Comparison of ENCODE assay signal across 8 mouse cellular contexts in the genomic region with DNA sequence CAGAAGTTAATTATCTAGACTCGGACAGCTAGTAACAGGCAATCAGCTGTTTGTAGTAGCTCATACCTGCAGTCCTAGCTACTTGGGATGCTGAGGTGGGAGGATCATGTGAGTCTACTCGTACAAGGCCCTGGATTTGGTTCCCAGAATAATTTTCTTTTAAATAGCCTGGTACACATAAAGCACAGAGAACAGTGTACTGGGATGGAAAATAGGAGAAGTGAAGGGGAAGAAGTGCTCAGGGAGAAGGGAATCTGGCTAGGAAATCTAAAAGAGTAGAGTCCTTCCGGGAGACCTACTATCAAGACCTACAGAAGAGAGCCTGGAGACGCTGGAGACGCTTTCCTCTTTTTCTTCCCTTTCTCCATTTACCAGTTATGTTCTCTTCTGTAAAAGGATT. TPM values are rescaled to one million over a fixed set of nuclear protein-coding genes. Genes with fewer than 3 reads are reported as not detected.
DNase-seq lines count a peak whose midpoint lies in the region; ATAC-seq and TF ChIP-seq lines count a peak whose summit lies in the region.

No protein-coding gene starts in this region.

- H3K4me2 ChIP-seq in kidney, embryonic 16.5 days (replicated peaks; ENCODE audit: low read depth, low read length), result peak overlapping the region; percentile 69
- H3K4me2 ChIP-seq in embryonic facial prominence, embryonic 14.5 days (ENCODE audit: low read depth, low read length), result peak overlapping the region; percentile 72
- peak overlapping the region; percentile 79 for H3K4me2 ChIP-seq in intestine, embryonic 15.5 days (replicated peaks)
- peak overlapping the region; percentile 82 for H3K4me2 ChIP-seq in midbrain, postnatal 0 days (ENCODE audit: low read depth, low read length, poor library complexity, severe bottlenecking)

- H3K4me1 ChIP-seq in kidney, embryonic 16.5 days (ENCODE audit: insufficient read depth, low read length), result peaks cover 15% of the 10 kb centered on the region; the same call in 1 of the 2 replicates
- peaks cover 9% of the 10 kb centered on the region for H3K4me1 ChIP-seq in embryonic facial prominence, embryonic 14.5 days (ENCODE audit: control insufficient read depth, insufficient read depth, low read length)
- H3K4me1 ChIP-seq in intestine, embryonic 15.5 days (replicated peaks), result peaks cover 13% of the 10 kb centered on the region
- peaks cover 7% of the 10 kb centered on the region; the same call in 1 of the 2 replicates for H3K4me1 ChIP-seq in midbrain, postnatal 0 days (ENCODE audit: insufficient read depth, low read length)

- TF ChIP-seq CTCF in midbrain, postnatal 0 days (IDR thresholded peaks at IDR 0.05), result no peak

- no peak for DNase-seq in kidney, postnatal 25 days
- DNase-seq in embryonic facial prominence, embryonic 14.5 days (ENCODE audit: low spot score), result no peak
- DNase-seq in midbrain, postnatal 0 days (ENCODE audit: low spot score), result no peak
- no peak for DNase-seq in spleen, postnatal 4 days (ENCODE audit: low spot score in 2 of 2)
- DNase-seq in testis, postnatal 10 days (ENCODE audit: low spot score), result no peak
- DNase-seq in cerebellum, adult 8-10 months, result no peak

- H3K9ac ChIP-seq in kidney, embryonic 16.5 days (replicated peaks; ENCODE audit: low read length), result peak overlapping the region; percentile 45; the same call in 1 of the 2 replicates
- peak overlapping the region; percentile 47; the same call in 1 of the 2 replicates for H3K9ac ChIP-seq in embryonic facial prominence, embryonic 14.5 days (ENCODE audit: low read depth, low read length)
- H3K9ac ChIP-seq in intestine, embryonic 15.5 days, result no peak overlapping the region
- peak overlapping the region; percentile 44; the same call in 1 of the 2 replicates for H3K9ac ChIP-seq in midbrain, postnatal 0 days (replicated peaks; ENCODE audit: low read length, poor library complexity, severe bottlenecking)

- H3K36me3 ChIP-seq in kidney, embryonic 16.5 days (ENCODE audit: insufficient read depth, low read length), result no peaks in the 10 kb centered on the region
- no peaks in the 10 kb centered on the region for H3K36me3 ChIP-seq in embryonic facial prominence, embryonic 14.5 days (ENCODE audit: control insufficient read depth, insufficient read depth, low read length)
- no peaks in the 10 kb centered on the region for H3K36me3 ChIP-seq in intestine, embryonic 15.5 days
- H3K36me3 ChIP-seq in midbrain, postnatal 0 days (ENCODE audit: insufficient read depth, low read length), result no peaks in the 10 kb centered on the region

- 0 out of 2 replicates have a peak, but pooled peaks cover 2% of the 10 kb centered on the region for H3K27me3 ChIP-seq in kidney, embryonic 16.5 days (ENCODE audit: insufficient read depth, low read length)
- peaks cover 7% of the 10 kb centered on the region; the same call in 1 of the 2 replicates for H3K27me3 ChIP-seq in embryonic facial prominence, embryonic 14.5 days (replicated peaks; ENCODE audit: control insufficient read depth, insufficient read depth, low read length)
- no peaks in the 10 kb centered on the region for H3K27me3 ChIP-seq in intestine, embryonic 15.5 days (replicated peaks)
- H3K27me3 ChIP-seq in midbrain, postnatal 0 days (ENCODE audit: insufficient read depth, low read length), result no peaks in the 10 kb centered on the region

- H3K9me3 ChIP-seq in kidney, embryonic 16.5 days (ENCODE audit: low read length), result no peaks in the 10 kb centered on the region
- H3K9me3 ChIP-seq in embryonic facial prominence, embryonic 14.5 days (ENCODE audit: control insufficient read depth, low read length), result no peaks in the 10 kb centered on the region
- no peaks in the 10 kb centered on the region for H3K9me3 ChIP-seq in intestine, embryonic 15.5 days
- no peaks in the 10 kb centered on the region for H3K9me3 ChIP-seq in midbrain, postnatal 0 days (ENCODE audit: low read length)

- H3K4me3 ChIP-seq in kidney, embryonic 16.5 days (ENCODE audit: low read length), result peak overlapping the region; percentile 39
- peak overlapping the region; percentile 29 for H3K4me3 ChIP-seq in embryonic facial prominence, embryonic 14.5 days (ENCODE audit: low read depth, low read length)
- H3K4me3 ChIP-seq in intestine, embryonic 15.5 days (replicated peaks), result no peak overlapping the region
- H3K4me3 ChIP-seq in midbrain, postnatal 0 days (ENCODE audit: low read depth, low read length), result peak overlapping the region; percentile 42

- H3K27ac ChIP-seq in kidney, embryonic 16.5 days (ENCODE audit: low read length), result no peak overlapping the region; the same call in 1 of the 2 replicates
- H3K27ac ChIP-seq in embryonic facial prominence, embryonic 14.5 days (replicated peaks; ENCODE audit: low read depth, low read length), result peak overlapping the region; percentile 58
- H3K27ac ChIP-seq in intestine, embryonic 15.5 days, result 0 out of 2 replicates have a peak overlapping the region, but pooled peaks have one; percentile 1
- peak overlapping the region; percentile 88 for H3K27ac ChIP-seq in midbrain, postnatal 0 days (ENCODE audit: low read depth, low read length)

- ATAC-seq in kidney, embryonic 16.5 days (ENCODE audit: low FRiP score, low TSS enrichment), result no peak
- no peak for ATAC-seq in embryonic facial prominence, embryonic 14.5 days (ENCODE audit: low read depth)
- no peak for ATAC-seq in intestine, embryonic 15.5 days
- ATAC-seq in midbrain, postnatal 0 days (ENCODE audit: low FRiP score), result no peak

- WGBS in kidney, embryonic 16.5 days, result 26% methylated on average over 5 of the region's 5 CpGs
- 18% methylated on average over 5 of the region's 5 CpGs for WGBS in embryonic facial prominence, embryonic 14.5 days
- WGBS in intestine, embryonic 15.5 days, result 36% methylated on average over 5 of the region's 5 CpGs
- 16% methylated on average over 5 of the region's 5 CpGs for WGBS in midbrain, postnatal 0 days

RNA-seq across cellular contexts. Expression of a gene that starts 16.4 kb away (rescaled TPM):
- polyA plus RNA-seq in kidney, embryonic 16.5 days (2015; fragmentation: Nextera tagmentation; extraction: Ambion mirVana), result 12.8 and 16.0 TPM in 2 replicates
- polyA plus RNA-seq in embryonic facial prominence, embryonic 14.5 days (2014; fragmentation: Nextera tagmentation; extraction: Ambion mirVana), result 19.1 and 19.6 TPM in 2 replicates
- 12.1 and 12.8 TPM in 2 replicates for polyA plus RNA-seq in intestine, embryonic 15.5 days (2015; fragmentation: Nextera tagmentation; extraction: Ambion mirVana)
- total RNA-seq in midbrain, postnatal 0 days (2014; rRNA removed), result 69.7 and 85.1 TPM in 2 replicates
- polyA plus RNA-seq in midbrain, postnatal 0 days (2015; fragmentation: Nextera tagmentation; extraction: Ambion mirVana), result 28.0 and 32.6 TPM in 2 replicates
